Comparison of ENCODE assay signal across 8 mouse cellular contexts in genomic region chr4:138793276-138793675, GRCm38 (mm10). TPM values are rescaled to one million over a fixed set of nuclear protein-coding genes. Genes with fewer than 3 reads are reported as not detected.
A peak's percentile ranks its signal among the peaks of the same experiment; 100 is the strongest.
DNase-seq lines count a peak whose midpoint lies in the region; ATAC-seq lines count a peak whose summit lies in the region.

No protein-coding gene starts in this region.

- H3K36me3 ChIP-seq in midbrain, embryonic 11.5 days (ENCODE audit: control insufficient read depth, insufficient read depth, low read length) = no peaks in the 10 kb centered on the region
- no peaks in the 10 kb centered on the region for H3K36me3 ChIP-seq in midbrain, embryonic 15.5 days (replicated peaks)
- no peaks in the 10 kb centered on the region for H3K36me3 ChIP-seq in embryonic facial prominence, embryonic 11.5 days (replicated peaks; ENCODE audit: control insufficient read depth, insufficient read depth, low read depth, low read length)

- H3K4me3 ChIP-seq in midbrain, embryonic 11.5 days (ENCODE audit: low read depth, low read length) = no peak overlapping the region
- no peak overlapping the region for H3K4me3 ChIP-seq in midbrain, embryonic 15.5 days
- no peak overlapping the region for H3K4me3 ChIP-seq in embryonic facial prominence, embryonic 11.5 days (ENCODE audit: low read depth, low read length)

- no peaks in the 10 kb centered on the region for H3K4me1 ChIP-seq in midbrain, embryonic 11.5 days (ENCODE audit: control insufficient read depth, insufficient read depth, low read length)
- no peaks in the 10 kb centered on the region for H3K4me1 ChIP-seq in midbrain, embryonic 15.5 days
- H3K4me1 ChIP-seq in embryonic facial prominence, embryonic 11.5 days (ENCODE audit: control insufficient read depth, insufficient read depth, low read length) = no peaks in the 10 kb centered on the region

- peak; percentile 3 for DNase-seq in CD4-positive, CD25-positive, alpha-beta regulatory T cell, adult 2 months (ENCODE audit: low read depth, low spot score)
- peak; percentile 85 for DNase-seq in midbrain, embryonic 11.5 days (ENCODE audit: low spot score, missing footprints)
- peak; percentile 42 for DNase-seq in embryonic facial prominence, embryonic 11.5 days (ENCODE audit: low spot score)
- DNase-seq in kidney, postnatal 4 days = peak; percentile 80 to 81
- peak; percentile 40 for DNase-seq in mesoderm, embryonic 11.5 days (ENCODE audit: low read depth, low spot score)
- DNase-seq in spleen, adult 12 weeks (ENCODE audit: low spot score) = no peak

- 63% methylated on average over 2 of the region's 2 CpGs for WGBS in midbrain, embryonic 11.5 days
- 57% methylated on average over 2 of the region's 2 CpGs for WGBS in midbrain, embryonic 15.5 days
- WGBS in embryonic facial prominence, embryonic 11.5 days = 67% methylated on average over 2 of the region's 2 CpGs

- H3K4me2 ChIP-seq in midbrain, embryonic 11.5 days = no peak overlapping the region
- no peak overlapping the region for H3K4me2 ChIP-seq in midbrain, embryonic 15.5 days
- no peak overlapping the region for H3K4me2 ChIP-seq in embryonic facial prominence, embryonic 11.5 days (ENCODE audit: low read depth, low read length)

- no peaks in the 10 kb centered on the region for H3K27me3 ChIP-seq in midbrain, embryonic 11.5 days (ENCODE audit: control insufficient read depth, insufficient read depth, low read length)
- H3K27me3 ChIP-seq in midbrain, embryonic 15.5 days (replicated peaks) = no peaks in the 10 kb centered on the region
- H3K27me3 ChIP-seq in embryonic facial prominence, embryonic 11.5 days (ENCODE audit: control insufficient read depth, insufficient read depth, low read length) = no peaks in the 10 kb centered on the region

- no peaks in the 10 kb centered on the region for H3K9me3 ChIP-seq in midbrain, embryonic 11.5 days (ENCODE audit: control insufficient read depth, low read length)
- no peaks in the 10 kb centered on the region for H3K9me3 ChIP-seq in midbrain, embryonic 15.5 days
- H3K9me3 ChIP-seq in embryonic facial prominence, embryonic 11.5 days (replicated peaks; ENCODE audit: control insufficient read depth, low read length) = no peaks in the 10 kb centered on the region

- ATAC-seq in CD4-positive, CD25-positive, alpha-beta regulatory T cell, adult 4 months = no peak
- no peak for ATAC-seq in midbrain, embryonic 11.5 days (ENCODE audit: low FRiP score)
- ATAC-seq in midbrain, embryonic 15.5 days (replicated peaks) = no peak
- ATAC-seq in embryonic facial prominence, embryonic 11.5 days (replicated peaks; ENCODE audit: insufficient number of reproducible peaks, low FRiP score, low TSS enrichment, low read depth) = no peak

- H3K27ac ChIP-seq in midbrain, embryonic 11.5 days (ENCODE audit: low read depth, low read length) = no peak overlapping the region
- H3K27ac ChIP-seq in midbrain, embryonic 15.5 days = no peak overlapping the region
- no peak overlapping the region for H3K27ac ChIP-seq in embryonic facial prominence, embryonic 11.5 days (replicated peaks; ENCODE audit: low read depth, low read length)

- H3K9ac ChIP-seq in midbrain, embryonic 11.5 days (ENCODE audit: low read length) = no peak overlapping the region
- no peak overlapping the region for H3K9ac ChIP-seq in midbrain, embryonic 15.5 days
- no peak overlapping the region for H3K9ac ChIP-seq in embryonic facial prominence, embryonic 11.5 days (replicated peaks; ENCODE audit: low read length)

RNA-seq across cellular contexts. Expression of gene Pla2g2d, which starts 17.7 kb away (rescaled TPM):
- polyA plus RNA-seq in CD4-positive, CD25-positive, alpha-beta regulatory T cell, adult 4 months (2017; shearing (Covaris generic)) = under 1 TPM; 0.15 to 0.85 TPM
- polyA plus RNA-seq in midbrain, embryonic 11.5 days (2014; fragmentation: Nextera tagmentation; extraction: Ambion mirVana) = 0.26 and 0.41 TPM in 2 replicates
- 0.10 and 0.31 TPM in 2 replicates for polyA plus RNA-seq in midbrain, embryonic 15.5 days (2015; fragmentation: Nextera tagmentation; extraction: Ambion mirVana)
- polyA plus RNA-seq in embryonic facial prominence, embryonic 11.5 days (2014; fragmentation: Nextera tagmentation; extraction: Ambion mirVana) = 0.43 and 1.1 TPM in 2 replicates

RNA-seq across cellular contexts. Expression of gene Pla2g2f, which starts 35.9 kb away (rescaled TPM):
- not detected for polyA plus RNA-seq in CD4-positive, CD25-positive, alpha-beta regulatory T cell, adult 4 months (2017; shearing (Covaris generic))
- polyA plus RNA-seq in midbrain, embryonic 11.5 days (2014; fragmentation: Nextera tagmentation; extraction: Ambion mirVana) = 0.08 and 0.12 TPM in 2 replicates
- polyA plus RNA-seq in midbrain, embryonic 15.5 days (2015; fragmentation: Nextera tagmentation; extraction: Ambion mirVana) = 0.06 and 0.13 TPM in 2 replicates
- not detected in 2 replicates for polyA plus RNA-seq in embryonic facial prominence, embryonic 11.5 days (2014; fragmentation: Nextera tagmentation; extraction: Ambion mirVana)

RNA-seq across cellular contexts. Expression of gene Ubxn10, which starts 56.3 kb away (rescaled TPM):
- not detected for polyA plus RNA-seq in CD4-positive, CD25-positive, alpha-beta regulatory T cell, adult 4 months (2017; shearing (Covaris generic))
- 1.5 TPM in 2 replicates for polyA plus RNA-seq in midbrain, embryonic 11.5 days (2014; fragmentation: Nextera tagmentation; extraction: Ambion mirVana)
- 4.3 and 4.7 TPM in 2 replicates for polyA plus RNA-seq in midbrain, embryonic 15.5 days (2015; fragmentation: Nextera tagmentation; extraction: Ambion mirVana)
- polyA plus RNA-seq in embryonic facial prominence, embryonic 11.5 days (2014; fragmentation: Nextera tagmentation; extraction: Ambion mirVana) = 1.1 and 1.4 TPM in 2 replicates
